Mouse (Mus musculus): ENCODE results near the gene Ncaph2. TPM values are rescaled to one million over a fixed set of nuclear protein-coding genes. Genes with fewer than 3 reads are reported as not detected.

Ncaph2 gene
- 100 to 1,000 TPM in 3 of 4 experiments, 10 to 100 TPM in 1; 98.3 to 110 (median 107) TPM for total RNA-seq (2022)

GRCm38 (mm10) chr15:89355241-89356187, at the start of gene Ncaph2, which contains the start of gene Lmf2:
Ncaph2 (plus strand) TSS chr15:89355719.
Lmf2 (minus strand) TSS chr15:89355659.
- DNase-seq (ENCODE audit: low spot score in 2 of 2): peak; percentile 91 to 95

- no peak for DNase-seq (ENCODE audit: low spot score in 2 of 2)
Measured at GRCm38 (mm10) chr15:89305966-89306365, 49.6 kb upstream of the Ncaph2 start.

- DNase-seq (ENCODE audit: low spot score in 2 of 2): peak in 1 of 2 experiments; percentile 8
Measured at GRCm38 (mm10) chr15:89307461-89307860, 48.1 kb upstream of the Ncaph2 start.

GRCm38 (mm10) chr15:89308406-89309139, 46.9 kb upstream of the Ncaph2 start:
- DNase-seq (ENCODE audit: low spot score in 2 of 2): no peak

- peak in 1 of 2 experiments; percentile 86 for DNase-seq (ENCODE audit: low spot score in 2 of 2)
Measured at GRCm38 (mm10) chr15:89309962-89310498, 45.5 kb upstream of the Ncaph2 start.

GRCm38 (mm10) chr15:89313359-89313758, 42.2 kb upstream of the Ncaph2 start:
- DNase-seq (ENCODE audit: low spot score in 2 of 2): no peak

GRCm38 (mm10) chr15:89314107-89314506, 41.4 kb upstream of the Ncaph2 start:
- no peak for DNase-seq (ENCODE audit: low spot score in 2 of 2)

GRCm38 (mm10) chr15:89314511-89315189, 40.9 kb upstream of the Ncaph2 start:
- no peak for DNase-seq (ENCODE audit: low spot score in 2 of 2)

- peak; percentile 83 to 99 for DNase-seq (ENCODE audit: low spot score in 2 of 2)
Measured at GRCm38 (mm10) chr15:89315190-89315731, 40.3 kb upstream of the Ncaph2 start, which contains the start of gene Sbf1. Sbf1 (minus strand) TSS chr15:89315311.

GRCm38 (mm10) chr15:89316146-89316545, 39.4 kb upstream of the Ncaph2 start:
- no peak for DNase-seq (ENCODE audit: low spot score in 2 of 2)

GRCm38 (mm10) chr15:89321264-89321663, 34.3 kb upstream of the Ncaph2 start:
- no peak for DNase-seq (ENCODE audit: low spot score in 2 of 2)

- no peak for DNase-seq (ENCODE audit: low spot score in 2 of 2)
Measured at GRCm38 (mm10) chr15:89322670-89323522, 32.6 kb upstream of the Ncaph2 start, which contains the start of gene Adm2. Adm2 (plus strand) TSS chr15:89322720.

- no peak for DNase-seq (ENCODE audit: low spot score in 2 of 2)
Measured at GRCm38 (mm10) chr15:89323656-89324055, 31.9 kb upstream of the Ncaph2 start.

- no peak for DNase-seq (ENCODE audit: low spot score in 2 of 2)
Measured at GRCm38 (mm10) chr15:89326441-89326840, 29.1 kb upstream of the Ncaph2 start.

- no peak for DNase-seq (ENCODE audit: low spot score in 2 of 2)
Measured at GRCm38 (mm10) chr15:89334271-89334670, 21.2 kb upstream of the Ncaph2 start, which contains the start of gene Miox. Miox (plus strand) TSS chr15:89334398.

- DNase-seq (ENCODE audit: low spot score in 2 of 2): no peak
Measured at GRCm38 (mm10) chr15:89334774-89335537, 20.6 kb upstream of the Ncaph2 start.

- no peak for DNase-seq (ENCODE audit: low spot score in 2 of 2)
Measured at GRCm38 (mm10) chr15:89336422-89336821, 19.1 kb upstream of the Ncaph2 start.

- no peak for DNase-seq (ENCODE audit: low spot score in 2 of 2)
Measured at GRCm38 (mm10) chr15:89339696-89340095, 15.8 kb upstream of the Ncaph2 start.

GRCm38 (mm10) chr15:89340136-89340535, 15.4 kb upstream of the Ncaph2 start:
- DNase-seq (ENCODE audit: low spot score in 2 of 2): no peak

All from left cerebral cortex, adult 8-10 months (tissue).